Mouse (Mus musculus): ENCODE data around the gene Pax5.

DNA sequence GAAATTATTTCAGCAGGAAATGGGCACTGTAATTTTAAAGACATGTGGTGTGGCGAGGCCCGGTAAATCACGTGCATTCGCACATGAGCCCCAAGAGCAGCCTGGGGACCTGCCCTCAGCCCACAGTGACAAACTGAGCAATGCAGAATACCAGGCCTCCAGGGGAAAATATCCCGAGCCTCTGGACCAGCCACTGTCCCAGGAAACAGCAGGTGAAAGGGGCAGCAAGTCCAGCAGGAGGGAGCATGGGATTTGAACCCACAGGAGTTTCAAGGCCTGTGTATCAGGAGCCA, 86.9 kb downstream of the Pax5 start:
- TF ChIP-seq CTCF (IDR thresholded peaks at IDR 0.05; ENCODE audit: extremely low read depth, insufficient read length, insufficient replicate concordance, low read depth, low read length) (no peak), POLR2A (IDR thresholded peaks at IDR 0.05; ENCODE audit: low read depth, low read length) (no peak)

Data from small intestine, adult 2 months (tissue).